Mouse (Mus musculus) Muller cell, postnatal 12 days (primary cell): ENCODE results near the gene 2410004B18Rik.
"Not testable (repeated sequence)": the region's sequence is repeated elsewhere in the genome, so short reads cannot be mapped to it uniquely, and the experiment has no call there.

ENCODE experiments used
- DNase-seq: peaks from one replicate; pipeline ENCODE4 v3.0.0-alpha.2; 2015; ENCODE audit errors: inconsistent ontology term

Gene 2410004B18Rik

DNA sequence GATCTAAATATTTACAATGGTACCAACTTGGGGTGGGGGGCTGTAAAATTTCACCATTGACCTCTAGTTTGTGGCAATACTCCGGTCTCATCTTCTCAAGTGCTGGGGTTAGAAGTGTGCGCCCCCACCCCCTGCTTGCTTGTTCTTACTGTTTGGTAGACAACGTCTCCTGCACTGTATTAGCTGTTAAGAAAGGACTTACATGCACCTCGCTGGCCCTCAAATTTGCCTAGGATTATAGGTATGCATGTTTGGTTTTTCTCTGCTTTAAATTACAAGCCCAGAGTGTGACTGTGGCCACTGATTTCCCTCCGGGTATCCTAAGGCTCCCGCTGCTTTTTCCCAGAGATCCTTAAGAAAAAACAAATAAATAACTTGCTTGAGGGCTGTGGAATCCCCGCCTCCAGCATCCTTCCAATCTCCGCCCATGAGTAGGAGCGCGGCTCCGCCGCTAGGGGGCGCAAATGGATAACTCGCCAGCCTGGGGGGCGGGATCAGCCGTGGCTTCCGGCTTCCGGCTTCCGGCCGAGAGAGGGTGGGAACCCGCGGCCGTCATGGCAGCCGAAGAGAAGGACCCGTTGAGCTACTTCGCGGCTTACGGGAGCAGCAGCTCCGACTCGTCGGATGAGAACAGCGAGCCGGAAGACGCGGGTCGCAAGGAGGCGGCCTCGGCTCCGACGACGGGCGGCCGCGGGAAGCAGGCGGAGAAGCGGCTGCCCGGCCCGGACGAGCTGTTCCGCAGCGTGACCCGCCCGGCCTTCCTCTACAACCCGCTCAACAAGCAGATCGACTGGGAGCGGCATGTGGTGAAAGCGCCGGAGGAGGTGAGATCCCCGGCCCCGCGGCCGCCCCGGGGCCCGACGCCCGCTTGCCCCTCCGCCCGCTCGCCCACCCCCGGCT, at the start of gene 2410004B18Rik:
TSS of gene 2410004B18Rik (plus strand) at position 510 of the 900 bp plus-strand sequence.
- peak; percentile 93 for DNase-seq

DNA sequence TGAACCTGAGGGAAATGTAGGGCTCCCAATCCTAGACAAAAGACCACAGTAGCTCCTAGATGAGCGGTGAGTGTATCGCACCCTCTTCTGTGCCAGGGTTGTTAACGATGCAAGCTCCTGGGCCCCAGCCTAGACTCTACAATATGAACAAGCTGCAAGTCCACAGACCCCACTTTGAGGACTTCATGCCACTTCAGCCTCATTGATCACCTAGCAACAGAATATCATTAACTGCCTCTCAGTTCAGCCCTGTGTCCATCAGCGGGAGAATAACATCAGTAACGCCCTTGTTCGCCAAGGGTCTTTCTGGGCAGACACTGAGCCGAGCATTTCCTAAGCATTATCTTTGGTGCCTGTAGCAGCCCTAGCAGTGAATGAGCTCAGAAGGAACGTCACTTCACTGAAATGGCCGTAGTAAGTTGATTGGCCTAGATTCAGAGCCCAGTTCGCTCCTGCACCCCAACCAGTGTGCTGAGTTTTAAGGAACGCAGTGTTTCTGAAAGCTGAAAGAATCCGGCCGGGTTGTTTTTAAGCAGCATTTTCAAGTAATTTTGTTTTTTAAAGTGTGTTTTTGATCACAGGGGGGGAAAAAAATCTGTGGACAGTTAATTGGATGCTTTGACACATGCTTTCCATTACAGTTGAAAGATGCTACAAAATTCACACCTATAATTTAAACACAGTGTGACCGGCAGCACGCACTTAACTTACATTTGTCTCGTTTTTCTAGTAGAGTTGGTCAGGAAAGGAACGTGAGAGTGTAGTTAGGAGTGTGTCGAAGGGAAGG, 47.3 kb upstream of the 2410004B18Rik start:
- DNase-seq = no peak

DNA sequence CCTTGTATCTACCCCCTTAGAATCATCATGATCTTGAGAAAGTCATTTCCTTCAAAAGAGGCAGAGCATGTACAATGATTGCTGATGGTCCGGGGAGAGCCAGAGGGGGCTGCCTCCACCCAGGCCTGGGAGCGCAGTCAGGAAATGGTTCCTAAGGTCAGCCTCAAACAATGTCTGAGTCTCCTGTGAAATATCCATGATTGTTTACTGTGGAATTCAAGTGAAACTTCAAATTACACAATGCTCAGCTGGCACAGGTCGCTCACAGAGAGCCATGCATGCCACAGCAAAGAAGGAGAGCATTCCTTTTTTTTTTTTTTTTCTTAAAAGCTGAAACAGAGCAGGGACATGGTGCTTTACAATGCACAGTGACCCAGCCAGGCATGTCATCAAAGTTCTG, 45.4 kb upstream of the 2410004B18Rik start:
- DNase-seq = peak; percentile 72

DNA sequence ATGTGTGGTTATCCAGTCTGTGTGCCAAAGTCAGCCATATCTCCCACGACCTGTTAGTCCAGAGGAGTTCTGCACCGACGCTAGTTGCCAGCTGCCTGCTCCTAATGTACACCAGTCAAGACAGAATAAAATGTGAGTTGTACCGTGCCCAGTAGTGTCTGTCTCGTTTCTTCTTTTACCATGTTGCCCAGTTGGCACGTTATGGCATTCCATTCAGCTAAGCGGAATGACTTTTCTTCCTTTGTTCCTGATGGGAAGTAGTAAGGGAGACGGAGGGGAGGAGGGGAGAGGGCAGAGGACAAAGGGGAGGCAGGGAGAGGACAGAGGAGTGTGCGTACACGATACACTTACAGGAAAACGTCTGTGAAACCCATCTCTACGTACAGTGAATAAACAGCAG, 43.7 kb upstream of the 2410004B18Rik start:
- peak; percentile 81 for DNase-seq

DNA sequence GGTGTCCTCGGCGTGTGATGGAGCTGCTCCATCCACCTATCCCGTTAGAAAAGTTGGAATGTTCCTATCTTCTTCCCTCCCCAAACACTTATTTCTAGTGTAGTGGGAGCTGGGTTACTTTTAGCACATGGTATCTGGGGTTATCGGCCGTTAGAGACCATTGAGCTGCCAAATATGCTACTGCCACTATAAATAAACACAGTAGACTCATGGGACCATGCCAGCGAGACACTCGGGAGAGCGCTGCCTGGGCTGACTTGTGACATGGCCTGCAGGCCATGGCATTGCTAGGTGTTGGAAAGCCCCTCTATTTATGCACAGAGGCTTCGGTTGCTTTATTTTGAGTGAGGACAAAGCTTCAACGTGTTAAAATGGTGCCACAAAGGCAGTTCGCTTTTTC, 40.1 kb upstream of the 2410004B18Rik start:
- no peak for DNase-seq

DNA sequence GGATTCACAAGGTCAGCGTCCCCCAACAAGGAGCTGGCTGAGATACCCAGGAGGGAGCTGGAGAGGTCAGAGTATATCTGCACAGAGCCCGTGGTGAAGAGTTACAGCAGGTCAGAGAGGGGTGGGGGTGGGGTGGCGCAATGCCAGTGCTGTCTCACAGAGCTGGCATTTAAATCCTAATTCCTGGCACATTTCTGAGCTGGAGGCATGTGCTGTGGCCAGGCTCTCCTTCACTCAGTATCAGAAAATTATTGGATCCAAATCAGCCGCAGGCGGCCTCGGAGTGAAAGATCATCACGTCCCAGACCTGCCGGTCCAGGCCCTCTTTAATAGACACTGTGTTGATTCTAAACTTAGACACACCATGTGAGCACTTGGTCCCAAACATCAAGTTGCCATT, 38.0 kb upstream of the 2410004B18Rik start:
- peak; percentile 95 for DNase-seq

DNA sequence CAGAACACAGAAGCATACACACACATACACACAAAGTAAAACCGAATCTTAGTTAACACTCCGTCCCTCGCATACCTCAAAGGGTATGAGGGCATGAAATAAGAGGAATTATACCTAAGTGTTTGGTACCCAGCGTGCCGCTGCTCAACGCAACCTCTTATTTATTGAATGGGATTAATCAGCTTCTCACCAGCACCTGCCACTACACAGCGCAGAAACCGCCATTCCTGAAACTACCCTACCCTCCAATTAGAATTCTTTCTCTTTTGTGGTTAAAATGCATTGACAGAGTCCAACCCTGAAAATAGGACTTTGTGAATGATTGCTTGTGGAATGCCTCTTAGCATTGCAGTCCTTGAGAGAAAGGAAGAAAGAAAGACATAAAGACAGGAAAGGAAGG, 34.3 kb upstream of the 2410004B18Rik start:
- peak; percentile 47 for DNase-seq

DNA sequence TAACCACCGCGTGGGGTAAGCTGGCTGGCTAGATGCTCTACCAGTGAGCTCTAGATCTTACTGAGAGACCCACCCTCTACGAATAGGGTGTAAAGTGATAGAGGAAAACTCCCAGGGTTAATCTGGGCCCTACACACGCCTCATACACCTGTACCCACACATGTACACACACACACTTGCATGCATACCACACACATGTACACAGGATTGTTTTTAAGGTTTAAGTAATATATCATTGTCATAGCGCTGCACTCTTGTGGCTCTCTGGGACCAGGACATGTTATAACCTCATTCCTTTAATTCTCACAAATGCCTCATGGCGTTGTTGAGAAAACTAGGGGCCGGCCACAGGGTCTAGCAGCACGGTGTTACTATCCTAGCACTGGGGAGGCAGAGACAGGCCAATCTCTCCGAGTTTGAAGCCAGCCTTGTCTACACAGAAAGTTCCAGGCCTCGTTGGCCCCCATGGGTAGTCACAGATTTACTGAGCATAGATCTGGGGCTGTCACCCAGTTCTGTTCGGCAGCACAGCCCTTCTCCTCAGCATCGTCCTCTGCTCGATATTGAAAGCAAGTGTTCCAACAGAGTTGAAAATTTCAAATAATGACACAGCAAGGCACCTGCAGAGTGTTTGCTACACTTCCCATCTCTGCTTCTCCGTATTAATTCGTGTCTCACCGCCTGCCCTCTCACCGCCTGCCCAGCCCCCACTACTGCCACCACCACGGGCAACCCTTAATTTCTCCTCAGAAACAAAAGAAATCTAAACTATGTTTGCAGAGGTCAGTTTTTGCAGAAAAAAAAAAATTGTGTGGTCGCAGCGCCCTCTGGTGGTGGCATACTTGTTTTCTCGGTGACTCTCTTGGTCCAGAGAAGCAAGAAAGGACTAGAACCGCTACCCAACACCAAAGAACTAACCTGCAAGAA, 32.7 kb upstream of the 2410004B18Rik start:
- DNase-seq = peak; percentile 80

DNA sequence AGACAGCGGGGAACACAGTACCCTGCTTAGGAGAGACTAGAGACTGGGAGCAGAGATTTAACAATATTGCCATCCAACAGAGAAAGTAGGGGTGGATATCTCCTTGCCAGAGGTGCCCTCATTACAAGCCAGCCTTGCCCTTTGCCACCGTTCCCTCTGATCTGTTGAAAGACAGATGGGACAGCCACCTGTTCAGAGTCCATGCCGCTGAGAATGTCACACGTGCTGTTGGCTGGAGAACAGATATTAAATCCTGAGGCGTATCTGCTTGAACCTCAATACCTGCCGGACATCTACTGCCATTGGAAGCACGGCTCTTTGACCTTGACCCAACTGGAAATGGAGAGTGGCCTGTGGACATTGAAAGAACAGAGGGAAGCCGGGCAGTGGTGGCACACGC, 31.2 kb upstream of the 2410004B18Rik start:
- no peak for DNase-seq

DNA sequence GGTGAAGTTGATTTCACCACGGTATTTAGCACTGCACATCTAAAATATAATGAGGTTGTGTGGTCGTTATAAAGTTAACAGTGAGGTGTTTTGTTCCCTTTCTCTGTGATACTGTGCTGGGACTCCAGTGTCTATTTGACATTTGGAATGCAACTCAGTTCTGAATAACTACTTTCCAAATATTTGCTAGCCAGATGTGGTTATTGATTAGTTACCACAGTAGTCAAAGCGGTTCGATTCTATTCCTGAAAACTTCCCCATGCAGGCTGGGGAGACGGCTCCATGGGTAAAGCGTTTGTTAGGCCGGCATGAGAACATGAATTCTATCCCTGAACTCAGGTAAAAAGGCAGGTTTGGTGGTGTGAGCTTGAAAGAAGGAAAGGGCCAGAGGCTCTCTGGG, 25.3 kb upstream of the 2410004B18Rik start:
- no peak for DNase-seq

DNA sequence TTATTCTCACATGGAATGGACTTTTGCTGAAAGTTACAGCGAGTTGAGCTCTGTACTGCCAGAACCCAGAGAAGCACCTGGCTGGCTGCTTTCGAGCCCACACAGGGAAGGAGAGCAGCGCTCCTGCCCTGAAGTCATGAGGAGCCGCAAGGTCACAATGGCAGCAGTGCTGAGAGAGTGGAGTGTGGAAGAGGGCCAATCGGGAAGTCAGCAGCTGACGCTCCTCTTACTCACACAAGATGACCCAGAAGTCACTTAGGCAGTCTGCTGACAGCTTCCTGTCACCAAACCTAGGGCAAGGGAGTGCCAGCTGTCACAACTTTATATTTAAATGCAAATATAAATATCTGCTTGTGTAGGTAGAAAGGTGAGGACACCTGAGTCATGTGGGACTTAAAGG, 24.6 kb upstream of the 2410004B18Rik start:
- no peak for DNase-seq

DNA sequence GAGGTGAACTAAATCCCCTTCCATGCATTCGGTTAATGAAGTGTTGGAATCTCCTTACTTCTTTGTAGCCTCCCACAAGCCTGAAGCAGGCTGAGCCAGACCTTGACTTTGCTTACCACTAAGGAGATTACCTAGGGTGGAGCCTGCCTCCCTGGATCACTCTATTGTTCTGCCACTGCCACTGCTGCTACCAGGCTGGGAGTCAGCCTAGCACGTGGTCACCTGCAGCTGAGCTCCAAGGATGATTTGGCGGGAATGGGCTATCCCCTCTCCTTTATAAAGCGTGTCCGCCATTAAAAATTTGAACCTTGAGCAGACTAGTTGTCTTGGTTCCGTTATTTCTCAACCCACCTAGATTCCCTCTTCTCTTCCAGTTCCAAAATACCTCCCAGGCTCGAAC, 23.9 kb upstream of the 2410004B18Rik start:
- DNase-seq = not testable (repeated sequence)

DNA sequence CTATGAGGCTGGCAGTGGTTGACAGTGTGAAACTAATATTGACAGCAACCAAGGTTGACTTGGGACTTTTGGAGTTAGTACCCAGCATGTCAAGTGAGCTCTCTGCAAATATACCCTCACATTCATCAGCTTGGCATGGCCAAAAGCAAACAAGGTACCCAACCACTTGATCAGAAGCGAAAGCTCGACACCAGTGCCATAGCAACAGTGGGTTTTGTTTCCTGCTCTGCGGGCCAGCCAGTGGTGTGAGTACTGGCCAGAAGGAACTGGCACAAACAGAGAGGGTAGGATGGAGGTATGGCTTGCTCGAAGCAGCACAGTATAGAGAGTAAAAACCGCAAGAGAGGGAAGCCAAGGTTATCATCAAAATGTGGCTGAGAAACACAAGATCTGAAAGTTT, 21.4 kb upstream of the 2410004B18Rik start:
- DNase-seq = no peak

DNA sequence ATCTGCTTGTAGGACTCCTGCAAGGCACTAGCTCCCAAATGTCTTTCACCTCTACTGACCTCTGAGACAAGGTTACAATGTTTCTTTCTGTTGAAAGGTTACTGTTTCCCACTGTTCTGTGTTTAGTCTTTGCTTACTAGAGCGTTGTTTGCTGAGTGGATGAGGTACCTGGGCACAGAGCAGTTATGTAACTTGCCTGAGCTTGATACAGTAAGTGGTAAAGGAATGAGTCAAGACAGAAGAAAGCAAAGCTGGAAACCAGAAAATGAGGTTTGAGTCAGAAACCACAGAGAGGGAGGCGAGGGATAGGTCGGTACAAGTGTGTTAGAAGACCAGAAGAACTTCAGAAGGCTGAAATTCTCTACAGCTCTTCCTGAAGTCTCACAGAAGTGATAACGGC, 21.0 kb upstream of the 2410004B18Rik start:
- no peak for DNase-seq

DNA sequence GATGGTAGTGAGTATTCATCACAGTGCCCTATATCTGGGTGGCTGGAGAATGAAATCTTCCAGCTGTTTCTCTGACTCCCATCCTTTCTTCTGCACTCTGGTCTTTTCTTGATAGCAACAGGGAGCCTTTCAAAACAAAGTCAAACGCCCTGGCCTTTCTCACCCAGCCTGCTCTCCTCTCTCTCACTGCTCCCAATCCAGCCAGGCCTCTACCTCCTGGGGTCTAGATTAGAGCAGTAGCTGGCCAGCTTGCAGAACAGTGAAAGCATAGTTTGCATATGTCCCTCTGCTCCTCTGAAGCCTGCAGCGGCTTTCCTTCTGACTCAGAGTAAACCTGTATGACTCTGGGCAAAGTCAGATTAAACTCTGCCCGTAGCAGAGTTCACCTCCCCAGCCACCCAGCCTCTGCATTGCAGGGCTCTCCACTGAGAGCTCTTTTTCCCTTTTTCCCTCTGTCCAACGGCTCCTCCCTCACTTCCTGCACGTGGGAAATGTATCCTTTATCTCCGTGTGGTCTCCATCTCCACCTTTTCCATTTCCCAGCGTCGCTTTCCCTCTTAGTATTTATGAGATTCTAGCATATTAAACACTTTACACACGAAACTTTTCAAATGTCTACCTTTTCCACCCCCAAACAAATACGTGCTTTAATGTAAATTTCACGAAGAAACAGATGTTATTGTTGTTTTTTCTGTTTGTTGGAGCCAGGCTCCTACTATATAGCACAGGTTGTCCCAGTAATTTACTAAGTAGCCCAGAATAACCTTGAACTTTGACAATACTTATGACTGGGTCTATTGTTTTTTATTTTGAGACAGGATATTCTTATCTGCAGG, 15.6 kb upstream of the 2410004B18Rik start, which contains the start of gene Bcl10:
TSS of gene Bcl10 (plus strand) at position 786 of the 836 bp plus-strand sequence.
- DNase-seq = no peak

DNA sequence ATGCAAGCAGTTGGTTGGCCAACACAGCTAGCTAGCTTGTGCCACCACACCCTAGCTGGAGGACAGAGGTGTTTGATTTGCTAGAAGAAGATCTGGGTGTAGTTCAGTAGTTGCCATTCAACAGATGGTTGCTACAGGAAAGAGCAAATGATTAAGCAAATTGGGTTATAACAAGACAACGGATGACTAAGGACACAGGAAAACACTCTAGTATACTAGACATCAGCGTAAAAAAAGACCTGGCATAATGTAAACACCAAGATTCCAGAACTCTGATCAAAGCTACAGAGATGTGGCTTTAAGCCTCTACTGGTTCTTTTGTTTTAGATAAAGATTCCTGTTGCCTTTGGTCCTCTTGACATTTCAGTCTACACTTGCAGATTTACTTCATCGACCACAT, 14.8 kb upstream of the 2410004B18Rik start:
- no peak for DNase-seq

DNA sequence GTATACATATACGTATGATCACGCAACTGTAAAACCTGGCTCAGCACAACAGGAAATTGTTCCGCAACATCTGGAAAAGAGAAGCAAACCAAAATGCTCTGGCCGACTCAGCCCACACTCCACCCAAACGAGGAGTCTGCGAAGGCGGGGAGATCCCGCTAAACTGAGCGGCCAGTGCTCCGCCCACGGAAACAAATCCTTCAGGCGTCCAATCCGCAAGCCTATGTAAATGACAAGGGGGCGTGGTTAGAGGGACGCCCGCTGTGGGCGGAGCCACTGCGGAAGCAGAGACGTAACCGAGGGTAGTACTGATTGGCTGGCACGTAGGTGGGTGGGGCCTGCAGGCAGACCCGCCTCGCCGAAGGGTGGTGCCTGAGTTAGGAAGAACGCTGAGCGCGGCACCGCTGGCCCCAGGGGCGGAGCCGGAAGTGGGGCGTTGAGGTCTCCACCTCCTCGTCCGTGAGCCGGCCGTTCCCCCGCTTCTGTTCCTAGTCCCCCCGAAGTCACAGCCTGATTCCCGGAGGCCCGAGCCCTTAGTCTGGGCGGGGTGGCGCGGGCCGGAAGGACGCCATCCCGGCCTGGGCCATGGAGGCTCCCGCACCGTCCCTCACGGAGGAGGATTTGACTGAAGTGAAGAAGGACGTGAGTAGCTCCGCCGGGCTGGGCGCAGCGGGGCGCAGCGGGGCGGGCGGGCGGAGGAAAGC, 13.8 kb upstream of the 2410004B18Rik start:
- DNase-seq = peak; percentile 100

DNA sequence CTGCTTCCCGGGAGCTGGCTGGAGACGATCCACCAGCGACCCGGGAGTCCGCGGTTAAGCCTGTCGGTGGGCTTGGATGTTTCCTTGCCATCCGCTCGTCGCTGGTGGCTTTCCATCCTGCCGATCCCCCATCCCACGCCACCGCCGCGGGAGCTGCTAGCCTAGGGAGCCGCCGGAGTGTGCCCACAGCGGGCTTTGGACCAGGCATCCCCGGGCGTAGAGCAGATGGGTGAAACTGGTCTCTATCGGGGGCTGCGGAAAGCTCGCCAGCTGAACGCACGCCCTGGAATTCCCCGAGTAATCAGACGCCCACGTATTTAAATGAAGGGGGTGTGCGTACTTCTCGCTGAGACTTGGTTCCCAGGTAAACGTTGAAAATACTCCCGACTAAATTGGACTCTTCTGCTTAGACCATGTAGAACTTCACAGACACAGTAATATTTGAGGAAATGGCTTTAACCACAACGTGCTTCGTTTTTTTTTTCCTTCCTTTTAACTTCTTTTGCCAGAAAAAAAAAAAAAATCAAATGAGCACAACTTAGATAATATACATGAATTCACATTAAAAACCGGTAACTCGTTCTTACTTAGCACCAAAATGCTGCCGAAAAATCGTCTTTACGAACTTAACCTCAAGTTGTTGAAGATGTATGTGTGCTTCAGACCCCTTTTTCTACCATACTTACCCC, 13.0 kb upstream of the 2410004B18Rik start:
- peak; percentile 65 for DNase-seq

DNA sequence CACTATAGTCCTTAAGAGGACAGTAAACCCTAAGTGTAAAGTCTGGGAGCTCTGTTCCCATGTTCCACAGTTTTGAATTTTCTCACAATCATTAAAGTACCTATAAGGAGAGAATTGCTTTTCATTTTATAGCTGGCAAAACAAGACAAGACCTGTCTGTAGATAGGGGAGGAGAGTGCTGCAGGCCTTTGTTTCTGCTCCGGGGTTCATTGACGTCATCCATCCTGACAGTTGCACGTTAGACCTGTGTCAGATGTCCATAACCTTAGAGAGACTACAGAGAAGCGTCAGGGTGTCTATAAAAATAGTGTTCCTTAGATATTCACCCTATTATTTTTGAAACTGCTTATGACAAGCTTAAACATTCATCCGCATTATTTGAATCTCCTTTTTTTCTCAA, 12.3 kb upstream of the 2410004B18Rik start:
- no peak for DNase-seq
